Mouse (Mus musculus): Measurements from ENCODE around the gene Ldb3.

Gene Ldb3

GRCm38 (mm10) chr14:34508842-34509439 is 79.5 kb downstream of the Ldb3 start:
- DNase-seq (ENCODE audit: low read depth), result no peak

GRCm38 (mm10) chr14:34508187-34508840 is 80.2 kb downstream of the Ldb3 start:
- no peak for DNase-seq (ENCODE audit: low read depth)

GRCm38 (mm10) chr14:34505309-34505708 is 83.2 kb downstream of the Ldb3 start:
- DNase-seq (ENCODE audit: low read depth), result no peak

GRCm38 (mm10) chr14:34504377-34504776 is 84.1 kb downstream of the Ldb3 start:
- no peak for DNase-seq (ENCODE audit: low read depth)

GRCm38 (mm10) chr14:34503759-34504158 is 84.7 kb downstream of the Ldb3 start:
- DNase-seq (ENCODE audit: low read depth), result no peak

GRCm38 (mm10) chr14:34503325-34503647 is 85.2 kb downstream of the Ldb3 start, which contains the start of gene Bmpr1a:
TSS of gene Bmpr1a (minus strand) at chr14:34503341.
- no peak for DNase-seq (ENCODE audit: low read depth)

GRCm38 (mm10) chr14:34502475-34503324 is 85.8 kb downstream of the Ldb3 start:
- no peak for DNase-seq (ENCODE audit: low read depth)

GRCm38 (mm10) chr14:34501804-34502474 is 86.5 kb downstream of the Ldb3 start:
- no peak for DNase-seq (ENCODE audit: low read depth)

GRCm38 (mm10) chr14:34501447-34501803 is 87.1 kb downstream of the Ldb3 start:
- DNase-seq (ENCODE audit: low read depth), result no peak

GRCm38 (mm10) chr14:34500309-34500708 is 88.2 kb downstream of the Ldb3 start:
- no peak for DNase-seq (ENCODE audit: low read depth)

GRCm38 (mm10) chr14:34499664-34500063 is 88.8 kb downstream of the Ldb3 start:
- DNase-seq (ENCODE audit: low read depth), result no peak

- no peak for DNase-seq (ENCODE audit: low read depth)
Measured at GRCm38 (mm10) chr14:34497346-34497745, 91.1 kb downstream of the Ldb3 start.

- DNase-seq (ENCODE audit: low read depth), result no peak
Measured at GRCm38 (mm10) chr14:34493682-34494081, 94.8 kb downstream of the Ldb3 start.

GRCm38 (mm10) chr14:34492688-34493087 is 95.8 kb downstream of the Ldb3 start:
- no peak for DNase-seq (ENCODE audit: low read depth)

- DNase-seq (ENCODE audit: low read depth), result no peak
Measured at GRCm38 (mm10) chr14:34490965-34491364, 97.5 kb downstream of the Ldb3 start.

GRCm38 (mm10) chr14:34489928-34490327 is 98.6 kb downstream of the Ldb3 start:
- no peak for DNase-seq (ENCODE audit: low read depth)

- DNase-seq (ENCODE audit: low read depth), result no peak
Measured at GRCm38 (mm10) chr14:34486169-34486568, 102.3 kb downstream of the Ldb3 start.

GRCm38 (mm10) chr14:34483469-34484341 is 104.8 kb downstream of the Ldb3 start:
- no peak for DNase-seq (ENCODE audit: low read depth)

All from fibroblast of lung, adult 2 months (primary cell).